Mouse (Mus musculus) testis, adult 2 months (tissue): ENCODE results near the gene B3gnt9.

Experiments
- CTCF ChIP-seq: fragments of 200-500 bp; IDR thresholded peaks from 2 replicates; pipeline ENCODE4 v1.5.1; 2012; ENCODE audit warnings: low read depth, mild to moderate bottlenecking, inconsistent platforms, low read length, moderate library complexity; ENCODE audit not compliant: control insufficient read depth, insufficient read depth, insufficient replicate concordance
- POLR2A ChIP-seq: fragments of 200-500 bp; IDR thresholded peaks from 2 replicates; pipeline ENCODE4 v1.6.1; 2012; ENCODE audit warnings: low read depth, mild to moderate bottlenecking, inconsistent platforms, low read length, moderate library complexity; ENCODE audit not compliant: control insufficient read depth

DNA sequence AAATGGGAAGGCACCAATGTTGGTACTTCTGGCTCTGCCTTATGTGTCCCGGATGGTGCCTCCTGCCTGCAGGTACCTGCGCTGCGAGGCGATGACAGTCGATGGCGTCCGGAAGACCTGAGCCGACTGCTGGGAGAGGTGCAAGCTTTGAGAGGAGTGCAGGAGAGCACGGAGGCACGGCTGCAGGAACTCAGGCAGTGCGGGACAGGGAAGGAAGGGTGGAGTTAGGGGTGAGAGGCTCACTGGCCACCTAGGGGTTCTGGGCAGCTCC, 15.9 kb upstream of the B3gnt9 start:
- no peak for TF ChIP-seq POLR2A
- no peak for TF ChIP-seq CTCF
